Mouse (Mus musculus): ENCODE data around the gene Nob1. TPM values are rescaled to one million over a fixed set of nuclear protein-coding genes. Genes with fewer than 3 reads are reported as not detected.

Gene Nob1
- polyA plus RNA-seq (2012; rRNA removed), result 9.2 and 11.7 TPM in 2 replicates

DNA sequence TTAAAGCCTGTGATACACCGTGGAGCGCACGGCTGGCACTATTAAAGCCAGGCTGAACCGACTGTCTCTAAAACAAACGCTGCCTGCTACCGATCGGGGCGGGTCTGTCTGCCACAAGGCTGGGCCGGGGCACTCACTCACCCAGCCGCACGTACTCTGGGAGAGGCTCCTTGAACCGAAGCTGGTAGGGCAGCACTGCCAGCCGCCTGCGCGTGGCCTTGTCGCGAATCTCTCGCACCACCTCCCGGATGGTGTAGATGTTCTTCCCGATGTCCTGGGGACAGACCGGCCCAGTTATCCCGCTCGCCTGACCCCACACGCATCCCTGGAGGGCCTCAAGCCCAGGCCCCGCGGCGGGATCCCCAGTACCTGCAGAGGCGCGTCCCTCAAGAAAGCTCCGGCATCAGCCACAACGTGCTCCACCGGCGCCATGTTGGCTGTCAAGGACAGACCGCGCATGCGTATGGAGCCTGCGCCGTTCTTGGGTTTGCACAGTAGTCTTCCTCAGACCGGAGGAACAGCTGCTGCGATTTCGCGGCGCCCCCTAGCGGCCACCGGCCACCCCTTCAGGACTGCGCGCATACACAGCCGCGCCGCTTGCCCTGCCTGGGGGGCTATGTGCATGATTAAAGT, at the start of gene Nob1:
TSS of gene Nob1 (minus strand) at position 455 of the 633 bp plus-strand sequence.
- under 1% methylated on average over 50 of the region's 50 CpGs for WGBS

DNA sequence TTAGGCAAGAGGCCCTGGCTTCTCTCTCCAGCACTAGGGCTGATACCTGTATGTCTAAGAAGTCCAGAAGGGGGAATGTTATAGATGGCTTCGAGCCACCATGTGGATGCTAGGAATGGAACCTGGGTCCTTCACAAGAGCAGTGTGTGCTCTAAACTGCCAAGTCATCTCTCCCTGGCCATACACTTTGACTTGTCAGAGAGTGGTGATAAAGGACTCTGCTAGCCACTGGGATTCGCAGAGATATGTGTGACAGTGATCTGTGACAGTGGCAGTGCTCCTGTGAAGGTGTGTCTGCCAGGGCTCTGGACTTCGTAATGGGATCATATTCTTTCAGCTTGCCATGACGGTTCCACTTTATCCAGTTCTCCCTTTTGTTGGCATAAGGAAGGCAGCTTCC, 48.5 kb upstream of the Nob1 start:
- 87% methylated on average over 4 of the region's 4 CpGs for WGBS
- no peak overlapping the region for H3K4me3 ChIP-seq (ENCODE audit: low read depth, low read length)
- H3K27ac ChIP-seq (ENCODE audit: insufficient read depth, low read depth, low read length), result no peak overlapping the region

More for the DNA sequence above, at the start of gene Nob1:
- H3K4me3 ChIP-seq (ENCODE audit: low read depth, low read length), result peak within 1 kb of the TSS; percentile 70
- H3K27ac ChIP-seq (ENCODE audit: insufficient read depth, low read depth, low read length), result no peak within 1 kb of the TSS
- H3K27me3 ChIP-seq (ENCODE audit: control insufficient read depth, insufficient read depth, low read length), result no peaks in the 10 kb centered on the region
- no peaks in the 10 kb centered on the region; the same call in 1 of the 2 replicates for H3K4me1 ChIP-seq (ENCODE audit: control insufficient read depth, insufficient read depth, insufficient read length, low read length)
- H3K36me3 ChIP-seq (ENCODE audit: control insufficient read depth, insufficient read depth, low read length), result peaks cover 14% of the 10 kb centered on the region
- TF ChIP-seq POLR2A (IDR thresholded peaks at IDR 0.05; ENCODE audit: low read depth, low read length) (peak; percentile 59; the same call in 1 of the 2 replicates), CTCF (IDR thresholded peaks at IDR 0.05; ENCODE audit: extremely low read depth, insufficient read length, insufficient replicate concordance, low read depth, low read length) (peak; percentile 97)

DNA sequence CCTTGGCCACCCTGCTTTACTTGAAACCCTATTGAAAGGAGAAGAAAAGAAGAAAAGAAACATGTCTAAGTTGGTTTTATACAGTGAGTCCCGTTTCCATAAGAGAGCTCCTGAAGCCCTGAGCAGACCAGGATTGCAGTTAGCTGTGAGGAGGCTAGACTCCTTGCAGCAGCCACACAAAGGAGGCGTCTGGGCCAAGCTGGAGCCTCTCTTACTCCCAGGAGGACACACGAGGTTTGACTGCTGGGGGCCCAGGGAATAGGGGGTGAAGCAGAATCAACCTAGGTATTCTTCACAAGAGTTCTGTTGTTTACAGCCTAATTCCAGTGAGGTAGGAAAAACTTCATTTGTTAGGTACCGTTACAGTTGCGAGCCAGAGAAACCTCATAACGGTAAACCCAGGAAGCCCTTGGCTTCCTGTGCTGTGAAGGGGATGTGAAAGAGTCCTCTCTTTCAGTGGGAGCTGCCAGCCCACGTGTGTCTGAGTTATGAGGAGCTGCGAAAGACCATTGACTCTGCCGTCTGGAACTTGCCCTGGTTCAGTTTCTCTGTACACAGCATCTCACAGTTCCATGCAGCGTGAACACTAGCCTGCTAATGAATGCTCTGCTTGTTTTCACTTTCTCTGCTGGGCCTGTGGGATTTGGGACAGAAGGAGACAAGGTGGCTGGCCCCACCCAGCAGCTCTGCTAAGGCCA, 47.7 kb upstream of the Nob1 start:
- Histone ChIP-seq H3K27me3 (ENCODE audit: control insufficient read depth, insufficient read depth, low read length) (no peaks in the 10 kb centered on the region), H3K4me1 (ENCODE audit: control insufficient read depth, insufficient read depth, insufficient read length, low read length) (no peaks in the 10 kb centered on the region), H3K4me3 (ENCODE audit: low read depth, low read length) (no peak overlapping the region), H3K36me3 (ENCODE audit: control insufficient read depth, insufficient read depth, low read length) (peaks cover 21% of the 10 kb centered on the region), H3K27ac (ENCODE audit: insufficient read depth, low read depth, low read length) (no peak overlapping the region)
- 78% methylated on average over 10 of the region's 10 CpGs for WGBS
- TF ChIP-seq POLR2A (IDR thresholded peaks at IDR 0.05; ENCODE audit: low read depth, low read length) (no peak), CTCF (IDR thresholded peaks at IDR 0.05; ENCODE audit: extremely low read depth, insufficient read length, insufficient replicate concordance, low read depth, low read length) (no peak)

More for the DNA sequence above, 48.5 kb upstream of the Nob1 start:
- Histone ChIP-seq H3K27me3 (ENCODE audit: control insufficient read depth, insufficient read depth, low read length) (no peaks in the 10 kb centered on the region), H3K36me3 (ENCODE audit: control insufficient read depth, insufficient read depth, low read length) (peaks cover 20% of the 10 kb centered on the region), H3K4me1 (ENCODE audit: control insufficient read depth, insufficient read depth, insufficient read length, low read length) (no peaks in the 10 kb centered on the region)
- TF ChIP-seq CTCF (IDR thresholded peaks at IDR 0.05; ENCODE audit: extremely low read depth, insufficient read length, insufficient replicate concordance, low read depth, low read length), result no peak
- no peak for TF ChIP-seq POLR2A (IDR thresholded peaks at IDR 0.05; ENCODE audit: low read depth, low read length)

DNA sequence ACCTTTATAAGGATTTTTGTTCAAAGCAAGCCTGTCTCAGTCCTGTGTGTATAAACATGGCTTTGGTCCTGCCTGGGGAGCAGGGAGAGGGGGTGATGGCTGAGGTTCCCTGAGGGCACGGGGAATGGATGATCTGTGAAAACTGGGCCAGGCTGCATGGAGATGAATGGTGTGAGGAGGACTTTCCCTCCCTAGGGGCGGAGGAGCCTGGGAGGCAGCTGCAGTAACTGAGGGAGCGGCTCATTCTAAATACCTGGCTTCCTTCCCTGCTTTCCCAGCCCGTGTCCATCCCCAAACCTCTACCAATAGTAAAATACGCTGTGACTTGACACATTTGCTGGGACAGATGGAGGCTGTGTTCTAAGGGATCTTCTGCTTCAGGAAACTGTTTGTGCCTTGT, 45.5 kb upstream of the Nob1 start:
- WGBS, result 66% methylated on average over 5 of the region's 5 CpGs
- H3K27ac ChIP-seq (ENCODE audit: insufficient read depth, low read depth, low read length), result no peak overlapping the region
- H3K27me3 ChIP-seq (ENCODE audit: control insufficient read depth, insufficient read depth, low read length), result no peaks in the 10 kb centered on the region
- TF ChIP-seq POLR2A (IDR thresholded peaks at IDR 0.05; ENCODE audit: low read depth, low read length) (no peak), CTCF (IDR thresholded peaks at IDR 0.05; ENCODE audit: extremely low read depth, insufficient read length, insufficient replicate concordance, low read depth, low read length) (no peak)
- peaks cover 26% of the 10 kb centered on the region for H3K36me3 ChIP-seq (ENCODE audit: control insufficient read depth, insufficient read depth, low read length)
- H3K4me1 ChIP-seq (ENCODE audit: control insufficient read depth, insufficient read depth, insufficient read length, low read length), result no peaks in the 10 kb centered on the region
- H3K4me3 ChIP-seq (ENCODE audit: low read depth, low read length), result no peak overlapping the region

DNA sequence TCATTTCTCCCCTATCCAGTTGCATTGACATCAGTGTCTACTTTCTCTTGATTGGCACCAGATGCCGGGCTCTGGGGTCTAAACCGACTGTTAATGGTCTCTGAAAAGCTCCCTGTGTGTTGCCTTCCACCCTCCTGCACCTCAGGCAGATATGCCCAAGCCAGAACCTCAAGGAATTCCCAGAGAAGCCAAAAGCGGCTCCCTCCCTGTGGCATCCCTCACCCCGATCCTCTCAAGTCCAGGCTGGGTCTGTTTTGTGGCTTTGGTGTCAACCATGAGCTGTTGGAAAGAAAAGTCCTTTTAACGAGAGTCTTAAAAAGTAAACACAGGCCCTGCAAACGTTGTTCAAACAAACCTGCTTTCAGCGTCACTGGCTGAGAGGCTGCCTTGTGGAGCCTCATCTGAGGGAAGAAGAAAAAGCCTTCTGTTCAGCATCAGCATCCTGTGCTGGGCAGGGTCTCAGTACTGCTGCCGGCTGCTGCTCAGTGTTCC, 44.0 kb upstream of the Nob1 start:
- WGBS, result 66% methylated on average over 8 of the region's 8 CpGs
- no peak for TF ChIP-seq POLR2A (IDR thresholded peaks at IDR 0.05; ENCODE audit: low read depth, low read length)
- Histone ChIP-seq H3K27me3 (ENCODE audit: control insufficient read depth, insufficient read depth, low read length) (no peaks in the 10 kb centered on the region), H3K4me3 (ENCODE audit: low read depth, low read length) (no peak overlapping the region), H3K36me3 (ENCODE audit: control insufficient read depth, insufficient read depth, low read length) (peaks cover 30% of the 10 kb centered on the region), H3K27ac (ENCODE audit: insufficient read depth, low read depth, low read length) (no peak overlapping the region), H3K4me1 (ENCODE audit: control insufficient read depth, insufficient read depth, insufficient read length, low read length) (no peaks in the 10 kb centered on the region)

DNA sequence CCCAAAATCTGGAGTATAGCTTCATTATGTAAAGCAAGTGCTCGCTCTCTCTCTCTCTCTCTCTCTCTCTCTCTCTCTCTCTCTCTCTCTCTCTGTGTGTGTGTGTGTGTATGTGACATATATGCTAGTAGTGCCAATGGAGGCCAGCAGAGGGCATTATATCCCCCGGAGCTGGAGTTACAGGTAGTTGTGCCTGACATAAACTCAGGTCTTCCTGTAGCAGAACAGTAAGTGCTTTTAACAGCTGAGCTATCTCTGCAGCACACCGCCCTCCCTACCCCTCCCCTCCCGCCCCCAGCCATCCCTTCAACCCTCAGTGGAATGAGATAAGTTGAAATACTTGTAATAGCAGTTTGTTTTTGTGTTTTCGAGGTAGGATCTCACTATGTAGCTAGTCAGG, 41.8 kb upstream of the Nob1 start:
- H3K4me3 ChIP-seq (ENCODE audit: low read depth, low read length), result no peak overlapping the region
- 97% methylated on average over 5 of the region's 5 CpGs for WGBS
- no peak for TF ChIP-seq POLR2A (IDR thresholded peaks at IDR 0.05; ENCODE audit: low read depth, low read length)
- TF ChIP-seq CTCF (IDR thresholded peaks at IDR 0.05; ENCODE audit: extremely low read depth, insufficient read length, insufficient replicate concordance, low read depth, low read length), result no peak
- no peak overlapping the region for H3K27ac ChIP-seq (ENCODE audit: insufficient read depth, low read depth, low read length)
- H3K4me1 ChIP-seq (ENCODE audit: control insufficient read depth, insufficient read depth, insufficient read length, low read length), result peaks cover 7% of the 10 kb centered on the region
- peaks cover 31% of the 10 kb centered on the region for H3K36me3 ChIP-seq (ENCODE audit: control insufficient read depth, insufficient read depth, low read length)
- no peaks in the 10 kb centered on the region for H3K27me3 ChIP-seq (ENCODE audit: control insufficient read depth, insufficient read depth, low read length)

DNA sequence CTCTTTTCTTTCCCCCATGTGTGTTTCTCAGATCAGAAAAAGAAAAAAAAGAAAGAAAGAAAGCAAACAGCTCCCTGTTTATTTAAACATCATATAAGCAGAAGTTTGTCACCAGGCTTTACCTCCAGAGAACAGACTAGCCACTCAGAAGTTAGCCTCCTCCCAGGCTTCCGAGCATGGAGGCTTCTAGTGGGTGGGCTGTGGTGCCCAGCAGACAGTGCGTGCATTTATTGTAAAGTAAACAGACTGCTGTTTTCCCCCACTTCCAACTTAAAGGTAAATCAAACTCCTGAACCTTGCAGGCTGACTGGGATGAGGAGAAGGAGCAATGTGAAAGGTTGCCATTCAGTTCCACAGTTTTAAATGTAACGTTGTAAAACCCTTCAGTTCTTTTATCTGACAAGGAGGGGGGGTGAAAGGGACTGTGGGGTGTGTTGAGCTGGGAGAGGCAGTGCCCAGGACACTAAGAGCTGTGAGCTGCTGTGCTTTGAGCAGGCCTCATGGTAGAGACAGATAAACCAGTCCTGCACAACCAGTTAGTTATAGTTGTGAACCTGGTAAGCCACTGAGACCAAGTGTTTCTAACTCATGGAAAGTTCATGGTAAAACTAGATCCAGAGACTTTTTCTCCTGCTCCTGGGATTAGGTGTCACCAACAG, 40.6 kb upstream of the Nob1 start:
- peaks cover 40% of the 10 kb centered on the region for H3K36me3 ChIP-seq (ENCODE audit: control insufficient read depth, insufficient read depth, low read length)
- H3K27ac ChIP-seq (ENCODE audit: insufficient read depth, low read depth, low read length), result no peak overlapping the region
- H3K4me3 ChIP-seq (ENCODE audit: low read depth, low read length), result no peak overlapping the region
- 65% methylated on average over 3 of the region's 3 CpGs for WGBS
- TF ChIP-seq CTCF (IDR thresholded peaks at IDR 0.05; ENCODE audit: extremely low read depth, insufficient read length, insufficient replicate concordance, low read depth, low read length), result no peak
- TF ChIP-seq POLR2A (IDR thresholded peaks at IDR 0.05; ENCODE audit: low read depth, low read length), result no peak
- no peaks in the 10 kb centered on the region for H3K27me3 ChIP-seq (ENCODE audit: control insufficient read depth, insufficient read depth, low read length)
- H3K4me1 ChIP-seq (ENCODE audit: control insufficient read depth, insufficient read depth, insufficient read length, low read length), result peaks cover 7% of the 10 kb centered on the region
